15 mouse cellular contexts compared by ENCODE assay signal in genomic region chr5:125478037-125478436, GRCm38 (mm10). TPM values are rescaled to one million over a fixed set of nuclear protein-coding genes. Genes with fewer than 3 reads are reported as not detected.
DNase-seq lines count a peak whose midpoint lies in the region; ATAC-seq and TF ChIP-seq lines count a peak whose summit lies in the region.
"Had no signal": no experiment of that assay in that cellular context is flagged by ENCODE, and none has a peak within 500 bp of the region (broad histone marks: within the 10 kb centered on the region; RNA-seq: fewer than 3 reads in every experiment).

No protein-coding gene starts in this region.

- H3K27me3 ChIP-seq in hindbrain, embryonic 10.5 days (ENCODE audit: insufficient read depth, poor library complexity, severe bottlenecking) = peaks cover 3% of the 10 kb centered on the region; the same call in 1 of the 2 replicates
- no peaks in the 10 kb centered on the region for H3K27me3 ChIP-seq in hindbrain, embryonic 11.5 days (ENCODE audit: control insufficient read depth, insufficient read depth, low read length)
- H3K27me3 ChIP-seq in embryonic facial prominence, embryonic 10.5 days (replicated peaks; ENCODE audit: low read depth, poor library complexity, severe bottlenecking) = no peaks in the 10 kb centered on the region
- H3K27me3 ChIP-seq in intestine, embryonic 15.5 days (replicated peaks) = no peaks in the 10 kb centered on the region
- H3K27me3 ChIP-seq in midbrain, postnatal 0 days (ENCODE audit: insufficient read depth, low read length) = no peaks in the 10 kb centered on the region
- H3K27me3 ChIP-seq: Patski had no signal

- no peaks in the 10 kb centered on the region for H3K9me3 ChIP-seq in hindbrain, embryonic 10.5 days
- H3K9me3 ChIP-seq in hindbrain, embryonic 11.5 days (ENCODE audit: control insufficient read depth, low read length) = no peaks in the 10 kb centered on the region
- H3K9me3 ChIP-seq in embryonic facial prominence, embryonic 10.5 days = no peaks in the 10 kb centered on the region
- H3K9me3 ChIP-seq in intestine, embryonic 15.5 days = no peaks in the 10 kb centered on the region
- H3K9me3 ChIP-seq in midbrain, postnatal 0 days (ENCODE audit: low read length) = no peaks in the 10 kb centered on the region

- no peak for ATAC-seq in hindbrain, embryonic 11.5 days (ENCODE audit: low FRiP score)
- ATAC-seq in intestine, embryonic 15.5 days = no peak
- ATAC-seq in midbrain, postnatal 0 days (ENCODE audit: low FRiP score) = no peak
- no peak for ATAC-seq in megakaryocyte progenitor cell, adult 5-6 weeks (replicated peaks; ENCODE audit: poor library complexity)
- ATAC-seq: Patski had no signal

- WGBS in hindbrain, embryonic 10.5 days = 86% methylated on average over 7 of the region's 7 CpGs
- WGBS in hindbrain, embryonic 11.5 days = 88% methylated on average over 7 of the region's 7 CpGs
- WGBS in embryonic facial prominence, embryonic 10.5 days = 87% methylated on average over 7 of the region's 7 CpGs
- WGBS in intestine, embryonic 15.5 days = 87% methylated on average over 7 of the region's 7 CpGs
- 90% methylated on average over 7 of the region's 7 CpGs for WGBS in midbrain, postnatal 0 days

- peak overlapping the region; percentile 78 for H3K4me3 ChIP-seq in hindbrain, embryonic 10.5 days
- H3K4me3 ChIP-seq in hindbrain, embryonic 11.5 days (ENCODE audit: low read depth, low read length) = no peak overlapping the region
- H3K4me3 ChIP-seq in embryonic facial prominence, embryonic 10.5 days = peak overlapping the region; percentile 92; the same call in 1 of the 2 replicates
- peak overlapping the region; percentile 95; the same call in 1 of the 2 replicates for H3K4me3 ChIP-seq in intestine, embryonic 15.5 days (replicated peaks)
- H3K4me3 ChIP-seq in midbrain, postnatal 0 days (ENCODE audit: low read depth, low read length) = no peak overlapping the region

- DNase-seq in hindbrain, embryonic 10.5 days (ENCODE audit: low spot score) = no peak
- DNase-seq in hindbrain, embryonic 11.5 days (ENCODE audit: low spot score) = no peak
- no peak for DNase-seq in embryonic facial prominence, embryonic 10.5 days (ENCODE audit: low spot score)
- DNase-seq in midbrain, postnatal 0 days (ENCODE audit: low spot score) = no peak
- DNase-seq in adrenal gland, adult (ENCODE audit: inconsistent age in 2 of 2, low spot score in 1 of 2) = no peak
- no peak for DNase-seq in natural killer cell, adult 2 months (ENCODE audit: low spot score in 2 of 2)
- DNase-seq: adrenal gland, postnatal 36 days; B cell, adult 2 months; cerebellum, adult 9-11 months; layer of hippocampus, postnatal 36 days had no signal

- no peak overlapping the region for H3K4me2 ChIP-seq in hindbrain, embryonic 11.5 days (replicated peaks; ENCODE audit: low read depth, low read length)
- H3K4me2 ChIP-seq in intestine, embryonic 15.5 days (replicated peaks) = peak overlapping the region; percentile 85
- peak overlapping the region; percentile 89 for H3K4me2 ChIP-seq in midbrain, postnatal 0 days (ENCODE audit: low read depth, low read length, poor library complexity, severe bottlenecking)

- H3K36me3 ChIP-seq in hindbrain, embryonic 10.5 days = peaks cover 42% of the 10 kb centered on the region
- no peaks in the 10 kb centered on the region for H3K36me3 ChIP-seq in hindbrain, embryonic 11.5 days (ENCODE audit: control insufficient read depth, insufficient read depth, low read length)
- H3K36me3 ChIP-seq in embryonic facial prominence, embryonic 10.5 days (replicated peaks) = peaks cover 39% of the 10 kb centered on the region
- peaks cover 5% of the 10 kb centered on the region for H3K36me3 ChIP-seq in intestine, embryonic 15.5 days
- H3K36me3 ChIP-seq in midbrain, postnatal 0 days (ENCODE audit: insufficient read depth, low read length) = peaks cover 6% of the 10 kb centered on the region

- TF ChIP-seq CTCF in midbrain, postnatal 0 days (IDR thresholded peaks at IDR 0.05) = no peak

- H3K27ac ChIP-seq in hindbrain, embryonic 10.5 days = no peak overlapping the region
- H3K27ac ChIP-seq in hindbrain, embryonic 11.5 days (ENCODE audit: low read depth, low read length) = no peak overlapping the region
- H3K27ac ChIP-seq in embryonic facial prominence, embryonic 10.5 days (replicated peaks) = 0 out of 2 replicates have a peak overlapping the region, but pooled peaks have one; percentile 8
- H3K27ac ChIP-seq in intestine, embryonic 15.5 days = no peak overlapping the region
- no peak overlapping the region for H3K27ac ChIP-seq in midbrain, postnatal 0 days (ENCODE audit: low read depth, low read length)

- H3K9ac ChIP-seq in hindbrain, embryonic 11.5 days (ENCODE audit: low read depth, low read length) = no peak overlapping the region
- 0 out of 2 replicates have a peak overlapping the region, but pooled peaks have one; percentile 87 for H3K9ac ChIP-seq in intestine, embryonic 15.5 days
- H3K9ac ChIP-seq in midbrain, postnatal 0 days (replicated peaks; ENCODE audit: low read length, poor library complexity, severe bottlenecking) = no peak overlapping the region

- H3K4me1 ChIP-seq in hindbrain, embryonic 10.5 days (replicated peaks) = peaks cover 55% of the 10 kb centered on the region
- H3K4me1 ChIP-seq in hindbrain, embryonic 11.5 days (replicated peaks; ENCODE audit: control insufficient read depth, insufficient read depth, low read length) = peaks cover 5% of the 10 kb centered on the region
- H3K4me1 ChIP-seq in embryonic facial prominence, embryonic 10.5 days = peaks cover 43% of the 10 kb centered on the region
- peaks cover 33% of the 10 kb centered on the region for H3K4me1 ChIP-seq in intestine, embryonic 15.5 days (replicated peaks)
- H3K4me1 ChIP-seq in midbrain, postnatal 0 days (ENCODE audit: insufficient read depth, low read length) = peaks cover 19% of the 10 kb centered on the region

RNA-seq across cellular contexts. Expression of gene Aacs, which starts 2.4 kb away (rescaled TPM):
- polyA plus RNA-seq in hindbrain, embryonic 10.5 days (2016; fragmentation: Nextera tagmentation; extraction: Ambion mirVana) = 63.4 and 73.4 TPM in 2 replicates
- polyA plus RNA-seq in hindbrain, embryonic 11.5 days (2014; fragmentation: Nextera tagmentation; extraction: Ambion mirVana) = 48.6 and 50.1 TPM in 2 replicates
- polyA plus RNA-seq in embryonic facial prominence, embryonic 10.5 days (2016; fragmentation: Nextera tagmentation; extraction: Ambion mirVana) = 51.2 and 60.1 TPM in 2 replicates
- polyA plus RNA-seq in intestine, embryonic 15.5 days (2015; fragmentation: Nextera tagmentation; extraction: Ambion mirVana) = 73.0 and 77.0 TPM in 2 replicates
- 104 and 112 TPM in 2 replicates for total RNA-seq in midbrain, postnatal 0 days (2014; rRNA removed)
- polyA plus RNA-seq in midbrain, postnatal 0 days (2015; fragmentation: Nextera tagmentation; extraction: Ambion mirVana) = 84.8 and 86.5 TPM in 2 replicates
- total RNA-seq in megakaryocyte progenitor cell, adult 5-6 weeks (2015) = 3.8 and 6.0 TPM in 2 replicates
- total RNA-seq in megakaryocyte progenitor cell, adult 5-6 weeks (2017) = 10.4 and 12.7 TPM in 2 replicates

RNA-seq across cellular contexts. Expression of gene Bri3bp, which starts 36.7 kb away (rescaled TPM):
- 46.9 and 53.8 TPM in 2 replicates for polyA plus RNA-seq in hindbrain, embryonic 10.5 days (2016; fragmentation: Nextera tagmentation; extraction: Ambion mirVana)
- polyA plus RNA-seq in hindbrain, embryonic 11.5 days (2014; fragmentation: Nextera tagmentation; extraction: Ambion mirVana) = 30.1 and 30.8 TPM in 2 replicates
- polyA plus RNA-seq in embryonic facial prominence, embryonic 10.5 days (2016; fragmentation: Nextera tagmentation; extraction: Ambion mirVana) = 50.9 and 52.2 TPM in 2 replicates
- 59.6 and 60.4 TPM in 2 replicates for polyA plus RNA-seq in intestine, embryonic 15.5 days (2015; fragmentation: Nextera tagmentation; extraction: Ambion mirVana)
- 89.5 and 96.0 TPM in 2 replicates for total RNA-seq in midbrain, postnatal 0 days (2014; rRNA removed)
- polyA plus RNA-seq in midbrain, postnatal 0 days (2015; fragmentation: Nextera tagmentation; extraction: Ambion mirVana) = 42.3 and 43.9 TPM in 2 replicates
- 53.2 and 60.7 TPM in 2 replicates for total RNA-seq in megakaryocyte progenitor cell, adult 5-6 weeks (2015)
- 27.7 and 31.0 TPM in 2 replicates for total RNA-seq in megakaryocyte progenitor cell, adult 5-6 weeks (2017)

RNA-seq across cellular contexts. Expression of gene Dhx37, which starts 44.1 kb away (rescaled TPM):
- 19.2 and 21.0 TPM in 2 replicates for polyA plus RNA-seq in hindbrain, embryonic 10.5 days (2016; fragmentation: Nextera tagmentation; extraction: Ambion mirVana)
- 10.4 and 12.5 TPM in 2 replicates for polyA plus RNA-seq in hindbrain, embryonic 11.5 days (2014; fragmentation: Nextera tagmentation; extraction: Ambion mirVana)
- polyA plus RNA-seq in embryonic facial prominence, embryonic 10.5 days (2016; fragmentation: Nextera tagmentation; extraction: Ambion mirVana) = 24.1 and 24.2 TPM in 2 replicates
- polyA plus RNA-seq in intestine, embryonic 15.5 days (2015; fragmentation: Nextera tagmentation; extraction: Ambion mirVana) = 10.7 and 11.3 TPM in 2 replicates
- total RNA-seq in midbrain, postnatal 0 days (2014; rRNA removed) = 17.8 and 32.9 TPM in 2 replicates
- polyA plus RNA-seq in midbrain, postnatal 0 days (2015; fragmentation: Nextera tagmentation; extraction: Ambion mirVana) = 10.9 TPM in 2 replicates
- 18.9 and 20.0 TPM in 2 replicates for total RNA-seq in megakaryocyte progenitor cell, adult 5-6 weeks (2015)
- 47.9 and 56.5 TPM in 2 replicates for total RNA-seq in megakaryocyte progenitor cell, adult 5-6 weeks (2017)

RNA-seq across cellular contexts. Expression of gene Tmem132b, which starts 53.5 kb away (rescaled TPM):
- polyA plus RNA-seq in hindbrain, embryonic 10.5 days (2016; fragmentation: Nextera tagmentation; extraction: Ambion mirVana) = 0.21 and 0.41 TPM in 2 replicates
- 0.70 and 0.74 TPM in 2 replicates for polyA plus RNA-seq in hindbrain, embryonic 11.5 days (2014; fragmentation: Nextera tagmentation; extraction: Ambion mirVana)
- polyA plus RNA-seq in embryonic facial prominence, embryonic 10.5 days (2016; fragmentation: Nextera tagmentation; extraction: Ambion mirVana) = 0.23 and 0.34 TPM in 2 replicates
- polyA plus RNA-seq in intestine, embryonic 15.5 days (2015; fragmentation: Nextera tagmentation; extraction: Ambion mirVana) = 0.25 and 0.28 TPM in 2 replicates
- total RNA-seq in midbrain, postnatal 0 days (2014; rRNA removed) = 27.8 and 36.2 TPM in 2 replicates
- 4.8 and 6.4 TPM in 2 replicates for polyA plus RNA-seq in midbrain, postnatal 0 days (2015; fragmentation: Nextera tagmentation; extraction: Ambion mirVana)
- not detected in 2 replicates for total RNA-seq in megakaryocyte progenitor cell, adult 5-6 weeks (2015)
- total RNA-seq in megakaryocyte progenitor cell, adult 5-6 weeks (2017) = not detected in 2 replicates
- polyA plus RNA-seq: erythroblast, embryonic 14.5 days; lung, embryonic 16.5 days; Patski had no signal

Comparison
In these comparisons a context has a peak if more than half of its experiments do, and no peak if none do; other contexts are left out.
1. H3K4me3 ChIP-seq: peak in hindbrain, embryonic 10.5 days (single experiment), embryonic facial prominence, embryonic 10.5 days (single experiment) and intestine, embryonic 15.5 days (single experiment); none in hindbrain, embryonic 11.5 days (single experiment) and midbrain, postnatal 0 days (single experiment).